Mouse (Mus musculus) forebrain, embryonic 13.5 days (tissue): ENCODE data around the gene Olfr1373. TPM values are rescaled to one million over a fixed set of nuclear protein-coding genes. Genes with fewer than 3 reads are reported as not detected.
"Not testable (repeated sequence)": the region's sequence is repeated elsewhere in the genome, so short reads cannot be mapped to it uniquely, and the experiment has no call there.

Source experiments
- ATAC-seq: fragments of 200-750 bp; cut with Nextera tagmentation; 2 replicates; pipeline ENCODE4 v1.8.0; 2017
- H3K27ac ChIP-seq: fragments of 300-500 bp; sonication (generic); 2 replicates; pipeline ENCODE4 v1.5.1; 2015; ENCODE audit warnings: inconsistent platforms, mild to moderate bottlenecking, moderate library complexity
- H3K27me3 ChIP-seq: fragments of 300-500 bp; sonication (generic); 2 replicates; pipeline ENCODE4 v1.6.1; 2015; ENCODE audit warnings: mild to moderate bottlenecking, inconsistent platforms
- H3K36me3 ChIP-seq: fragments of 300-500 bp; sonication (generic); 2 replicates; pipeline ENCODE4 v1.6.1; 2015; ENCODE audit warnings: mild to moderate bottlenecking, inconsistent platforms; ENCODE audit not compliant: poor library complexity, severe bottlenecking
- H3K4me1 ChIP-seq: fragments of 300-500 bp; sonication (generic); 2 replicates; pipeline ENCODE4 v1.6.1; 2015; ENCODE audit warnings: inconsistent platforms
- H3K4me2 ChIP-seq: fragments of 300-500 bp; sonication (generic); 2 replicates; pipeline ENCODE4 v1.6.1; 2015; ENCODE audit warnings: inconsistent platforms, mild to moderate bottlenecking, moderate library complexity
- H3K4me3 ChIP-seq: fragments of 300-500 bp; sonication (generic); 2 replicates; pipeline ENCODE4 v1.5.1; 2015; ENCODE audit warnings: mild to moderate bottlenecking, inconsistent platforms
- H3K9ac ChIP-seq: fragments of 300-500 bp; sonication (generic); 2 replicates; pipeline ENCODE4 v1.6.1; 2015; ENCODE audit warnings: mild to moderate bottlenecking, inconsistent platforms
- H3K9me3 ChIP-seq: fragments of 300-500 bp; sonication (generic); replicated peaks from 2 replicates; pipeline ENCODE4 v1.6.1; 2016; ENCODE audit warnings: inconsistent platforms
- WGBS: fragments of 180-500 bp; shearing (Covaris S2); methylation state at CpG from one replicate; pipeline ENCODE4 v1.1.7; 2015; 5-methylcytosine and 5-hydroxymethylcytosine counted together
- polyA plus RNA-seq: library from polyadenylated mRNA; unstranded; fragments of >200 nt; fragmentation: Nextera tagmentation; extraction: Ambion mirVana; gene quantifications from 2 replicates; pipeline ENCODE4 v1.2.1, GENCODE M21; 2015

Olfr1373 gene
- not detected in 2 replicates for polyA plus RNA-seq

DNA sequence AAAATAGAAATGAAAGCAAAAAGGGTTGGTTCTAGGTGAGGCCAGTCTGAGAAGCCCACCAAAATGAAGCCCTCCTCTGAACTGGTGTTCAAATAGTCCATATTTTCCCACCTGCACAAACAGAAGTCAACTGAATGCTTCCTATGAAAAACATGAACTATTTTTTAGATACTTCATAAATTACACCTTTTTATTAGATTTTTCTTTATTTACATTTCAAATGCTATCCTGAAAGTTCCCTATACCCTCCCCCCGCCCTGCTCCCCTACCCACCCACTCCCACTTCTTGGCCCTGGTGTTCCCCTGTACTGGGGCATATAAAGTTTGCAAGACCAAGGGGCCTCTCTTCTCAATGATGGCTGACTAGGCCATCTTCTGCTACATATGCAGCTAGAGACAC is at the start of gene Olfr1373:
TSS of gene Olfr1373 (minus strand) at position 101 of the 400 bp plus-strand sequence.
- not testable (repeated sequence) for H3K4me3 ChIP-seq, H3K36me3 ChIP-seq, ATAC-seq, H3K4me1 ChIP-seq, H3K9ac ChIP-seq, H3K27me3 ChIP-seq, H3K27ac ChIP-seq, H3K9me3 ChIP-seq, H3K4me2 ChIP-seq
- whole genome bisulfite sequencing = 73% methylated on average over 1 of the region's 1 CpGs

DNA sequence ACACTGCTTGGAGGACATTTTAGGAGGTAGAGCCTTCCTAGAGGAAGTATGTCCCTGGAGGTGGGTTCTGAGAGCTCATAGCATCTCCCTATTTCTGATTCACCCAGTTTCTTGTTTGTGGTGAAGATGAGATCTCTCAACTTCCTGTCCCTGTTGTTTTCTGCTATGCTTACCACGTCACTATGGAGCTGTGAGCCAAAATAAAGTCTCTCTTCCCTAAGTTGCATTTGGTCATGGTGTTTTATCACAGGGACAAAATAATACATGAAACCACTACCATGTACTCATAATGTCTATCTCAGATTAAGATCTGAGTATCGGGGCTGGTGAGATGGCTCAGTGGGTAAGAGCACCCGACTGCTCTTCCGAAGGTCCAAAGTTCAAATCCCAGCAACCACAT is 35.3 kb upstream of the Olfr1373 start:
- not testable (repeated sequence) for H3K27ac ChIP-seq, H3K36me3 ChIP-seq, ATAC-seq, H3K4me2 ChIP-seq, H3K9me3 ChIP-seq, H3K4me3 ChIP-seq, H3K27me3 ChIP-seq, H3K4me1 ChIP-seq, H3K9ac ChIP-seq
- WGBS = 89% methylated on average over 4 of the region's 4 CpGs

DNA sequence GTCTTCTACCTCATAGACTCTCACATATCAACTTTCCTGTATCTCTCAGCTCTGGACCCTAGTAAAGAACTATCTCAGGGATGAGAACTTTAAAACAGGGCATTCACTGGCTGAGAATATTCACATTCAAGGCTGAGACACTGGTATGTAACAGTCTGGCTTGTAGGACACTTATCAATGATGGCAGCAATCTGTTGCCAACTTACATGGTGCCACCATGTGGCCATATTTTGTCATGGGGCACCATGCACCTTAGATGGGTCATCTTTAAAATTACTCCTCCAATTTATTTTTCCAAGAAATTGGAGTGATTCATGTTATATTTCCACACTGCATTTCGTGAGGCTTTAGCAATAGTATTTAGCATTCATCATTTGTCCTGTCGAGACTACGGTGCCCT is 34.6 kb upstream of the Olfr1373 start:
- H3K36me3 ChIP-seq, H3K27ac ChIP-seq, H3K9me3 ChIP-seq, H3K4me3 ChIP-seq, H3K9ac ChIP-seq, H3K4me2 ChIP-seq, ATAC-seq, H3K27me3 ChIP-seq, H3K4me1 ChIP-seq: not testable (repeated sequence)
- 74% methylated on average over 2 of the region's 3 CpGs for WGBS

DNA sequence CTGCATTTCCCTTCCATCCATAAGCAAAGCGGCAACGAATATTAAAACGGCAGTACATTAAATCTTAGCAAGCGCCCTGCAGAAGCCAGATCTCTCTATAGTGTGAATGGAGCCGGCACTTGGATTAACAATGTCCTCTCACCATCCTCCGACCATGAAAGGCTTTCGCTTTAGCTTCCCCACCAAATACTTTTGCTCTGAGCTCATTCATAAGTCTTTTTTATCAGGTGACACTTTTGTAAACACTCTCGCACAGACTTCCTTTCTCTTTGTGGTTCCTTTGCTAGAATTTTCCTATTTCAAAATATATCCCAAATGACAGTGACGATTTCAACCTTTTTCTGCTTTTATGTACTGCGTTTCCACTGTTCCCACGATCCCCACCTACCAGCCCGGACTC is 23.1 kb upstream of the Olfr1373 start:
- peaks cover 55% of the 10 kb centered on the region for H3K27me3 ChIP-seq
- H3K36me3 ChIP-seq = no peaks in the 10 kb centered on the region
- 17% methylated on average over 12 of the region's 12 CpGs for WGBS

DNA sequence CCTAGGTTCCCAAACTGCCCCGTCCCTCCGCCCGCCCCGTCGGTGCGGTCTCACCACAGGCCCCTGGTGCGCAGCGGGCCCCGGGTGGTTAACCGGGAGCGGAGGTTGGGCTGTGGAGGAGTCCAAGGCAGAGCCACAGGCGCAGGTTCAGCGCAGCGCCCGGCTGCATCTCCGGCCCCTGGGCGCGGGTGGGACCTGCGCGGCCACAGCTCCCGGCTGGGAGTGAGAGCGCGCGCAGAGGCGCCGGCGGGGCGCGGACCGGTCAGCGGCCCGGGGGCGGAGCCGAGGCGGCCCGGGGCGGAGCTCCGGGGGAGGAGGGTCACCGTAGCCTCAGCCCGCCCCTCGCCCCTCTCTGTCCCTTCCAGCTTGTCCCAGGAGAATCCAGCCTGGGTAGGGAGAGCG is 22.6 kb upstream of the Olfr1373 start:
- not testable (repeated sequence) for H3K36me3 ChIP-seq, H3K27ac ChIP-seq, H3K9me3 ChIP-seq
- Histone ChIP-seq H3K4me1 (0 out of 2 replicates have a peak, but pooled peaks cover 11% of the 10 kb centered on the region), H3K4me2 (peak overlapping the region; percentile 62), H3K27me3 (peaks cover 56% of the 10 kb centered on the region), H3K9ac (peak overlapping the region; percentile 43; the same call in 1 of the 2 replicates), H3K4me3 (peak overlapping the region; percentile 40)
- peak; percentile 51; the same call in 1 of the 2 replicates for ATAC-seq
- WGBS = under 1% methylated on average over 35 of the region's 42 CpGs

More for the DNA sequence above, 23.1 kb upstream of the Olfr1373 start:
- Histone ChIP-seq H3K4me3 (peak overlapping the region; percentile 40), H3K27ac (no peak overlapping the region), H3K9ac (no peak overlapping the region), H3K4me2 (peak overlapping the region; percentile 62), H3K4me1 (0 out of 2 replicates have a peak, but pooled peaks cover 11% of the 10 kb centered on the region), H3K9me3 (no peaks in the 10 kb centered on the region)
- ATAC-seq = no peak

DNA sequence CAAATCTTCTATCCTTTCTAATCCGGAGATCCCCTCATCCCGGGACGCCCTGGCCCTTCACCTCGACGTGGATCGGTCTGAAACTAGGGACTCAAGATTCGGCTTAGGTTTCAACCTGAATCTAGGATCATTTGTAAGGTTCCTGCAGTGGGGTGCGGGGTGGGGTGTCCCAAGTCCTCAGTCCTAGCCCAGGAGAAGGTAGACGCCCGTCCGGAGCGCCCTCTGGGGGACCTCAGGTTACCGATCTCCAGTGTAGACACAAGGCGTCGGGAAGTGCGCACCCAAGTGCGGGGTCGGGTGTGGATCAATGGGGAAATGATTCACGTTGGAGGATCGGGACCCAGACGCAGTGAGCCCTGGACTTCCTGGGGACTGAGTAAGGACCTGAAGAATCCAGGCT is 21.8 kb upstream of the Olfr1373 start:
- no peak for ATAC-seq
- Histone ChIP-seq H3K9ac (no peak overlapping the region), H3K27me3 (peaks cover 56% of the 10 kb centered on the region), H3K9me3 (no peaks in the 10 kb centered on the region), H3K4me2 (no peak overlapping the region), H3K4me1 (0 out of 2 replicates have a peak, but pooled peaks cover 11% of the 10 kb centered on the region), H3K4me3 (no peak overlapping the region; the same call in 1 of the 2 replicates), H3K36me3 (no peaks in the 10 kb centered on the region), H3K27ac (no peak overlapping the region)
- WGBS = 2% methylated on average over 21 of the region's 21 CpGs

DNA sequence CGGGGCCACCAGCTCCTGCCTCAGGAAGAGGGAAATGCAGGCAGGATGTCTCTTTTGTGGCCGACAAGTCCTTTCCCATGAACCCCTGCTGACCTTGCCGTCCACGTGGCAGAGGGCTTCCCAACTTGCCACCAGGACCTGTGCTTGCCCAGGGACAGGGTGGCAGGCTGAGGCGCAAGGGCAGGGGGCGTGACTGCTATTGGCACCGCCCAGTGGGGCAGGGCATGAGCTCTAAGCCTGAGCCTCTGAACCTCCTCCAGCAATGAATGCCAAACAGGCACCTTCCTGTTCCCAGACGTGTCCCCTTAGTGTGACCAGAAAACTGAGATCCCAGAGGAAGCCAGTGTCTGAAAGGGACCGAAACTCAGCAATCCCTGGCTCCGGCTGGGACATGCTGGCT is 18.6 kb upstream of the Olfr1373 start:
- no peak overlapping the region for H3K9ac ChIP-seq
- no peak for ATAC-seq
- no peak overlapping the region for H3K4me3 ChIP-seq
- WGBS = 40% methylated on average over 10 of the region's 10 CpGs
- H3K27me3 ChIP-seq = peaks cover 39% of the 10 kb centered on the region
- no peak overlapping the region for H3K27ac ChIP-seq
- H3K4me2 ChIP-seq = no peak overlapping the region
- H3K36me3 ChIP-seq = no peaks in the 10 kb centered on the region
- H3K4me1 ChIP-seq = 0 out of 2 replicates have a peak, but pooled peaks cover 11% of the 10 kb centered on the region
- no peaks in the 10 kb centered on the region for H3K9me3 ChIP-seq

DNA sequence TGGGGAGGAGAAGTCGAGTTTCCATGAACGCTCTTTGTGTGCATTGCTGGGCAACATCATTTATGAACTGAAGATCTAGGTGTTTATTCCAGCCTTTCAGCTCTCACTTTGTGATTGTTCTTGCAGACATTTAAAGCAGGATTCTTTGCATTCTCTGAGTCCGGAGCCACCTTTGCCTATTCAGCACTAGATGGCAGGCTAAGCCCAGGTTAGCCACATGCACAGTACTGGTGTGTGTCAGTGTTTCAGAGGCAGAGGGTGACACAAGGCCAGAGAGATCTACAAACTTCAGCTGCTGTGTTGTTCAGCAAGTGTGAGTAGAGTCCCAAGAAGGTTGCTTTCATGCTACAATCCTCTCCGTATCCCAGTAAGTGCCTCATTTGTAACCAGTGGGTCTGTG is 1.7 kb downstream of the Olfr1373 start:
- not testable (repeated sequence) for H3K9me3 ChIP-seq, H3K36me3 ChIP-seq, ATAC-seq, H3K27ac ChIP-seq, H3K9ac ChIP-seq, H3K4me2 ChIP-seq, H3K4me3 ChIP-seq, H3K4me1 ChIP-seq, H3K27me3 ChIP-seq
- WGBS = 44% methylated on average over 4 of the region's 4 CpGs

DNA sequence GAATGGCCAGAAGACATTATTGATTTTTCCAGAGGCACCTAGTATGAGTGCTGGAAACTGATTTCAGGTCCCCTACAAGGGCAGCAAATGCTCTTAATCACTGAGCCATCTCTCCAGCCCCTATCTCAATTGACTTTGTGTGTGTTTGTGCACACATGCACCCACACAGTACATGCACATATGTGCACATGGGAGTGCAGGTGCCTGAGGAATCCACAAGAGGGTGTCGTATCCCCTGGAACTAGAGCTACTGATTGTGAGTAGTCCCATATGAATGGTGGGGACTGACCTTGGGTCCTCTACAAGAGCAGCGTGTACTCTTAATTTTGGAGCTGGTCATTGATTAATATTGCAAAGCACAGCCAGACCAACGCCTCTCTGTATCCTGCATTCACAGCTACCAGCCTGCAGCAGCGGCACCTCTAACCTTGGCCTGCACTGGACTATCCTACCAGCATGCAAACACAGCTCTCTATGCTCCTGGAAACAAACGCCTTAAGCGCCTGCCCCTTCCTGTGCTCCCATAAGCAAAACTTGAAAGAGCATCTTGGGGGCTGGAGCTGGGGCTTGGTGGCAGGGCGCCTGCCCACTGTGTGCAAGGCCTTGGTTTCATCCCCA is 14.8 kb downstream of the Olfr1373 start:
- peaks cover 15% of the 10 kb centered on the region for H3K9me3 ChIP-seq
- H3K27ac ChIP-seq = no peak overlapping the region
- no peak for ATAC-seq
- H3K4me3 ChIP-seq = no peak overlapping the region
- H3K27me3 ChIP-seq = no peaks in the 10 kb centered on the region
- no peak overlapping the region for H3K4me2 ChIP-seq
- peaks cover 10% of the 10 kb centered on the region for H3K36me3 ChIP-seq
- H3K9ac ChIP-seq = no peak overlapping the region
- H3K4me1 ChIP-seq = 0 out of 2 replicates have a peak, but pooled peaks cover 4% of the 10 kb centered on the region
- 81% methylated on average over 7 of the region's 7 CpGs for WGBS

DNA sequence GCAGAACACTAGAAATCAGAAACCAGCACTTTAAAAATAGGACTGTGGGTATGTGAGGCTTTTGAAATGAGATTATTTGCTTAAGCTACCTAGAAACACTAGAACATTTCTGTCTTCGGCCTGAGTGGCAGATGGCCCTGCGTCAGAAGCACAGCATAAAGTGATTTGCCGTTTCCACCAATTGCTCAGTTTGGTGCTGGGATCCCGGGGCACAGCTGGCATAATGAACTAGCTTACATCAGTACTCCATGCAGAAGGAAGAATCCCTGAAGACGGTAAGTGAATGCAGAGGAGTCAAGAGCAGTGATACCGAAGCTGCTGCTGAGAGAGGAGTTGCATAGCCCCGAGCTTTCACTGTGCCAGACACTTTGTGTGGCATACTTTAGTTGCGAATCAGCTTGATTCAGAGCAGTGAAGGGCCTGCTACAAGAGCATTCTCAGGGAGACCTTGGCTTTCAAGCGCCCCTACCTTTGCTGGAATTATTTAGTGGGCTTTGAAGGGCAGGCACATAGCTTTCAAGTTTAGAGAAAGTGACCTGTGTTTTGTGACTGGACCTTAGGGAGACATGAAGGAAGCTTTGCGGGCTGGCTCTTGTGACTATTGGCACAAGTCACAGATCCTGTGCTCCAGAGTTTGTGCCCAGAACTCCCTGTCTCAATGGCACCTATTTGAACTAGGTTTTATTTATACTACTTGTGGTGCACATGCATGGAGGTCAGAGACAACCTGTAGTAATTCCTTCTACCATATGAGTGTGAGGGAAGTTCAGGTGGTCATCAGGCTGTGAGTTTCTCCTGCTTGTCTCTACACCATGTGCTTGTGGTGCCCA is 15.5 kb downstream of the Olfr1373 start:
- WGBS = 75% methylated on average over 10 of the region's 10 CpGs
- peak overlapping the region; percentile 25 for H3K27ac ChIP-seq
- H3K4me3 ChIP-seq = no peak overlapping the region
- ATAC-seq = no peak
- H3K4me2 ChIP-seq = no peak overlapping the region
- no peaks in the 10 kb centered on the region for H3K27me3 ChIP-seq
- peaks cover 8% of the 10 kb centered on the region for H3K9me3 ChIP-seq
- H3K4me1 ChIP-seq = 0 out of 2 replicates have a peak, but pooled peaks cover 4% of the 10 kb centered on the region
- peaks cover 17% of the 10 kb centered on the region for H3K36me3 ChIP-seq
- H3K9ac ChIP-seq = no peak overlapping the region

DNA sequence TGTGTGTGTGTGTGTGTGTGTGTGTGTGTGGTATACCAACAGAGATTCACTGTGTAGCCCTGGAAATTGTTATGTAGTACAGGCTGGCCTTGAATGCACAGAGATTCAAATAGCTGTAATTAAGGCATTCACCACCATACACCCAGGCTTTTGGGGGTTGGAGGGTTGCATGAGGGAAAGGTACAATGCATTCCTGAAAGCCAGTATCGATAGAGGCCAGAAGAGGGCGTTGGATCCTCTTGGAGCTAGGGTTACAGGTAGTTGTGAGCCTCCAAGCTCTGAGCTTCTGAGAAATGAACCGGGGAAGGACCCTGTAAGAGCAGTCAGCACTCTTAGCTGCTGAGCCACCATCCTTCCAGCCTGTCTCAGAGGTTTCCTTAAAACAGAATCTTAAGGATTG is 16.2 kb downstream of the Olfr1373 start:
- Histone ChIP-seq H3K27me3 (no peaks in the 10 kb centered on the region), H3K4me3 (no peak overlapping the region), H3K9me3 (peaks cover 5% of the 10 kb centered on the region), H3K9ac (no peak overlapping the region), H3K4me1 (0 out of 2 replicates have a peak, but pooled peaks cover 4% of the 10 kb centered on the region), H3K27ac (peak overlapping the region; percentile 25; the same call in 1 of the 2 replicates), H3K4me2 (no peak overlapping the region), H3K36me3 (peaks cover 24% of the 10 kb centered on the region)
- WGBS = 27% methylated on average over 3 of the region's 3 CpGs
- ATAC-seq = no peak

DNA sequence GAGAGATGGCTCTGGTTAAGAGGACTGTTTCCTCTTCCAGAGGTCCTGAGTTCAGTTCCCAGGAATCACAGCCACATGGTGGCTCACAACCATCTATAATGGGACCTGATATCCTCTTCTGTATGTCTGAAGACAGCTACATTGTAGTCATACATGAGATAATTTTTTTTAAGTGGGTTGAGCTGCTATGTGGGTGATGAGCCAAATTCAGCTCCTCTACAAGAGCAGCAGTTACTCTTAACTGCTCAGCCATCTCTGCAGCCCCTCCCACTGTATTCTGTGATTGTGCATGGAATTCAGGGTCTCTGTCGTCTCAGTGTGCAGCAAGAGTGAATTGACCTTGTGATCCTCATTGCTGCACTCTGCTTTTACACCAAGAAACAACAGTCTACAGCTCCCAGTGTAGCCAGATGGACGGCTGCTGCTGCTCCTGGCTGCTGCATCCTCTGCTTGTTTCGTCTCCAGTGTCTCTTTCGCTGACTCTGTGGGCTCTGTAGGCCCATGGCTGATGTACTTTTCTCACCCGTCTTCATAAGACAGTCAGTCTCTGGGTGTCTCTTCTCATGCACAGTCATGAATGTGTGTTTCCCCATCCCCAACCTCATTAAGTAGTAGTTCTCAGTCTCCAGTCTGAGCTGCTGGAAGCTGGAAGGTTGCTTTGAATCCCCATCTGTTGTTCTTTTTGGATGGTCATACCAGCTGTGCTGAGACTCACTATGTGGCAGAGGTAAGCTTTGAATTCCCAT is 16.8 kb downstream of the Olfr1373 start:
- peak; percentile 10; the same call in 1 of the 2 replicates for ATAC-seq
- no peak overlapping the region for H3K9ac ChIP-seq
- H3K9me3 ChIP-seq = no peaks in the 10 kb centered on the region
- H3K36me3 ChIP-seq = peaks cover 30% of the 10 kb centered on the region
- no peaks in the 10 kb centered on the region for H3K27me3 ChIP-seq
- no peak overlapping the region for H3K4me2 ChIP-seq
- WGBS = 68% methylated on average over 5 of the region's 5 CpGs
- 0 out of 2 replicates have a peak, but pooled peaks cover 4% of the 10 kb centered on the region for H3K4me1 ChIP-seq
- H3K4me3 ChIP-seq = no peak overlapping the region
- H3K27ac ChIP-seq = no peak overlapping the region
